Mouse (Mus musculus) B cell, adult (primary cell): ENCODE data around the gene E4f1. TPM values are rescaled to one million over a fixed set of nuclear protein-coding genes. Genes with fewer than 3 reads are reported as not detected.

Experiments used
- total RNA-seq: library from RNA; stranded (reverse); gene quantifications from 4 replicates; pipeline ENCODE4 v1.2.4, GENCODE M21; 2023; ENCODE audit not compliant: inconsistent age

E4f1 gene
- total RNA-seq: 58.4 to 75.5 TPM (median 64.9 TPM) in 4 replicates

DNA sequence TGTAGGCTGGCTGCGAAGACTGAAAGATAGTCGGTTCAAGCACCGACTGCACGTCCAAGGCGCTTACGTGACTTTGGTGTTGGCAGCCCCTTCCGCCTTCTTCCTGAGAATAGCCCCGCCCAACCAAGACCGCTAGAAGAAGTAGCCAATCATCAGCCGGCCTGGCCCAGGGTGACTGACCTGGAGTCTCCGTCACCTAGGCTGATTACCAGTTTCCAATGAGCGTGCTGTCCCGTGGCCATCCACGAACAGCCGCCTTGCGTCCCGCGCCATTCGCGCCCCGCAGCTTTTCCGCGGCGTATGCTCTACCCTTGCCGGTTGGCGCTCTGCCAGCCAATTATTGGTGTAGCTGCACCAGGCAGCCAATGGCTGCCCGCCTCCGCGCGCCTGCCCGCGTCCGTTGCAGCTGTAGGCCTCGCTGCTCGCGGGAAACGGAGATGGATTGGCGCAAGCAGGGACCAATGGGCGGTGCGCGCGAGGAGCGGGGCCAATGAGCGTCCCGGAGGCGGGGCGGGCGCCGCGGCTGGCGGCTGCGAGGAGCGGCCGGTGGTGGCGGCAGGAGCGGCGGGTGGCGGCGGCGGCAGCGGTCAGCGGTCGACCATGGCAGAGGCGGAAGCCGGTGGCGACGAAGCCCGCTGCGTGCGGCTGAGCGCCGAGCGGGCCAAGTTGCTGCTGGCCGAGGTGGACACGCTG, at the start of gene E4f1, which contains the start of gene Pgp:
Gene E4f1 (minus strand): TSS at position 404 of the 693 bp plus-strand sequence.
Gene Pgp (plus strand): TSS at position 483 of the 693 bp plus-strand sequence.

DNA sequence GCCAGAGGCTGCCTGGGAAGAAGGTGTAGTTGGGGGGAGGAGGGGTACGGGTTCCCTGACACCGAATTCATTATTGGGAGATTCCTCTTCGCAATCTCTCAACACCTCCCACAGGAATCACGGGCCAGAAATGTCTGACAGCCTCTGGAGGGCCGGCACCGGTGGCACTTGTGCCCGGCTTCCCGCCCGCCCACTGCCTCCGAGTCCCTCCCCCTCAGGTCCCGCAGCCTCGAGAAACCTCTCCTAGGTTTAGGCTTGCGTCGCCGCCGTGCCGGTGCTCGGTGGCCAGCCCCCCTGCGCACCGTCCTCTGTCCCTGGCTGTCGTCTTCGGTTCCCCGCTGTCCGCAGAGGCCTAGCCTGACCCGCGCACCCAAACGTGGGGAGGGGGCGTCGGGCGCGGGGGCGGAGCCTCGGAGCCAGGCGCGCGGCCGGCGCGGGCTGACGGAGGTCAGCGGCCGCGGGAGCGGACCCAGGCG, 18.1 kb upstream of the E4f1 start, which contains the start of gene Caskin1:
Gene Caskin1 (plus strand): TSS at position 416 of the 476 bp plus-strand sequence.

DNA sequence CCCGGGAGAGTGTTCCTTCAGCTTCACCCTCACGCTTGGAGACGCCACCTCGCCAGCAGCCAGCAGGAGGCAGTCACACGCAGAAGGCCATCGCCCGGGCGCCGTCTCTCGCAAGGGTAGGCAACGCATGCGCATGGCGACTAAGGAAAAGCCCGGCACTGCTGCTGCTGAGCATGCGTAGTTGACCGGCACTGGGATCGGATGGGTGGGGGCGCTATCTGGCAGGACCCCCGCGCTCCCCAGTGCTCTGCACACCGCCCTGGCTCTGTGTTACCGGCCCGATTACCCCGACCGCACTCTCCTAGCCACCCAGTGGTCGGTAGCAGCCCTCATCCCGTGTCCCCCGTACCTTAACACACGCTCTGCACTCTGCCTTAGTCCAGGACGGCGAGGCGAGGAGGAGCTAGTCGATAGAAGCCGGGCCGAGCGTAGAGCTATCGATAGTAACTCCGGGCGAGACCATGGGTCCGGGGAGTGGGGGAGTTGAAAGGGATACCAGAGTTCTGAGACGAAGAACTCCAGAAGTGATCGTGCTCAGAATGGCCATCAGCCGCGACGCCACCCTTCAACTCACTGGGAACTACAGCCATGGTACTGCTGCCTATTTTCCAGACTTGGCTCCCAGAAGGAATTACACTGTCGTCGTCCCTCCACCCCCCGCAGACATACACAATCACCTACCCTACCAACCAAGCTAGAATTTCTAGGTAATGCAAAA, 8.7 kb upstream of the E4f1 start, which contains the start of gene Mlst8:
Gene Mlst8 (minus strand): TSS at position 416 of the 718 bp plus-strand sequence.

GRCm38 (mm10) chr17:24473612-24474275, 3.6 kb upstream of the E4f1 start, which contains the start of gene Bricd5:
Bricd5 (plus strand) TSS chr17:24473884.

GRCm38 (mm10) chr17:24442632-24443155, 27.4 kb downstream of the E4f1 start, which contains the start of gene Dnase1l2:
Dnase1l2 (minus strand) TSS chr17:24443105.

DNA sequence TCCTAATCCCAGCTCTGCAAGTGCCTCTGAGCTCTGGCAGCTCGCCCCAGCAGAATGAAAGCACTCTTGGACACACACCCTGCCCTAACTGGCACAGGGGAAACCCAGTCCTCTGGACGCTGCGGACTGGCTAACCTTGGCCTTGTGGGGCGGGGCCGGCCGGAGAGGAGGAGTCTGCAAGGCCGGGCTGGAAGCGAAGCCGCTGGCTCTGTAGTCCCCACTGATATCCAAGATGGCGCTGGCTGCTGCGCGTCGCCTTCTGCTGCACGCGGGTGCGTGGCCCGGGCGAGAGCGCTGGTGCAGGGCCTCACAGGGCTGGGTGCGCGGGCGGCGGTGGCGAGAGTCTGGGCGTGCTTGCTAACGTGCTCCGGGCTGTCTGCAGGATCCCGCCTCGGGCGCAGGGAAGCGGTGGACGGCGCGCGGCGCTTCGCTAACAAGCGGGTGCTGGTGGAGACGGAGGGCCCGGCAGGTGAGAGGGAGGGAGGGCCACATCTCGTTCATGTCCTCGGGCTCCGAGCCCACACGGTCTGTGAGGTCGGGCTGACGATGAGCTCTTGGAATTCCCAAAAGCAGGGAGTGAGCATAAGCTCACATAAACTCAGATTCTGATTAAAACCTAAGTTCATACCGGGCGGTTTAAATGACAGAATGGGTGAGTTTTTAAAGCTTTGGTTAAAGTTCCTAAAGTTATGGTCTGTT, 43.5 kb downstream of the E4f1 start, which contains the start of gene Eci1:
Gene Eci1 (plus strand): TSS at position 171 of the 699 bp plus-strand sequence.

DNA sequence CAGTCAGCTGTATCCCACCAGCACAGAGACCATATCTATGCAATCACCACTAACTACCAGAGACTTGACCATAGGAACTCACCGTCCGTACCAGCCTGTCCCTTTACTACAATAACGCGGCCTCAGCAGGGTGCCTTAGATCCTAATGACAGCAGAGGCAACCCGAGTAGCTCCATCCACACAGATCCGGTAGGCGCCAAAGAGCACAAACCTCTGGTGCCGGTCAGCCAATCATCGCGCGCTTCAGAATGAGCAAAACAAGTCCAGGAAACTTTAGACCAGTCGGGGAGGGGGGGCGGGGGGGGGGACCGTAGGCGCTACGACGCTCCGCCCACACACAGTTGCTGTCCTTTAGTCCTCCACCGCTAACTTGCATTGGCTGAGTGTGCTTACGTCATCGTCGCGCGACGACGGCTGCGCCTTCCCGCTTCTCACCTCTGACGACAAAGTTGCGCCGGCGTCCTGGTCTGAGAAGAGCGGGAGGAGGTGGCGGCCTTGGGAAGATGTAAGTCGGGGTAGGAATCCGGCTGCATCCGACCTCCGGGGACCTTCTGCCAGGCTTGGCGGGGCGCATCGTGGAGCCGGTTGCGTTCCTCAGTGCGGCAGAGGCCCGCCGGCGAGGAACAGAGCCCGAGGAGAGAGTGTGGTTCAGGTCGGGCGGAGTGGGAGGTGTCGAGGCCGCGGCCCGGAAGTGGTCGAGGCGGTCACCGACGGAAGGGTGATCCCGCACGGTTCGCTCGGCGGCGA, 55.7 kb downstream of the E4f1 start, which contains the start of gene Rnps1:
Gene Rnps1 (plus strand): TSS at position 336 of the 747 bp plus-strand sequence.

Other genes with a start within 250 kb of the E4f1 start
- gene Tedc2, start 249.5 kb downstream of the E4f1 start, total RNA-seq: 7.8 to 10.4 TPM (median 9.1 TPM) in 4 replicates
- gene Ccnf, start 218.8 kb downstream of the E4f1 start, total RNA-seq: 8.9 to 15.0 TPM (median 12.2 TPM) in 4 replicates
- 0.09 to 0.30 TPM (median 0.14 TPM) in 4 replicates for gene Abca17, start 119.2 kb downstream of the E4f1 start, total RNA-seq
- gene Abca3, start 118.4 kb downstream of the E4f1 start, total RNA-seq: 50.7 to 55.1 TPM (median 52.7 TPM) in 4 replicates
- gene Rnps1, start 55.7 kb downstream of the E4f1 start, total RNA-seq: 154 to 168 TPM (median 161 TPM) in 4 replicates
- gene Eci1, start 43.7 kb downstream of the E4f1 start, total RNA-seq: 22.7 to 27.4 TPM (median 27.0 TPM) in 4 replicates
- gene Dnase1l2, start 27.2 kb downstream of the E4f1 start, total RNA-seq: 3.5 to 8.3 TPM (median 5.4 TPM) in 4 replicates
- gene Pgp, start 79 bp upstream of the E4f1 start, total RNA-seq: 17.0 to 19.8 TPM (median 18.8 TPM) in 4 replicates
- gene Bricd5, start 3.6 kb upstream of the E4f1 start, total RNA-seq: 0.71 to 1.2 TPM (median 0.95 TPM) in 4 replicates
- 18.2 to 22.4 TPM (median 20.5 TPM) in 4 replicates for gene Mlst8, start 8.8 kb upstream of the E4f1 start, total RNA-seq
- not detected in 4 replicates for gene Caskin1, start 18.3 kb upstream of the E4f1 start, total RNA-seq
- gene Traf7, start 57.6 kb upstream of the E4f1 start, total RNA-seq: 201 to 215 TPM (median 211 TPM) in 4 replicates
- gene Rab26, start 63.9 kb upstream of the E4f1 start, total RNA-seq: 1.0 to 1.9 TPM (median 1.2 TPM) in 4 replicates
- 71.1 to 75.5 TPM (median 72.5 TPM) in 4 replicates for gene Pkd1, start 79.5 kb upstream of the E4f1 start, total RNA-seq
- gene Tsc2, start 162.3 kb upstream of the E4f1 start, total RNA-seq: 84.9 to 110 TPM (median 98.3 TPM) in 4 replicates
- 2.8 to 11.3 TPM (median 4.9 TPM) in 4 replicates for gene Nthl1, start 162.4 kb upstream of the E4f1 start, total RNA-seq
- 0.48 to 0.51 TPM in 2 of 4 replicates, not detected in the others for gene Slc9a3r2, start 180.0 kb upstream of the E4f1 start, total RNA-seq
- gene Npw, start 188.1 kb upstream of the E4f1 start, total RNA-seq: not detected in 4 replicates
- 52.7 to 59.6 TPM (median 57.9 TPM) in 4 replicates for gene Zfp598, start 199.4 kb upstream of the E4f1 start, total RNA-seq
- gene Syngr3, start 219.6 kb upstream of the E4f1 start, total RNA-seq: not detected in 4 replicates
- 16.9 to 18.7 TPM (median 18.1 TPM) in 4 replicates for gene Gfer, start 225.8 kb upstream of the E4f1 start, total RNA-seq
- 7.7 to 11.6 TPM (median 8.4 TPM) in 4 replicates for gene Noxo1, start 225.9 kb upstream of the E4f1 start, total RNA-seq
- 31.4 to 36.1 TPM (median 33.4 TPM) in 4 replicates for gene Tbl3, start 237.3 kb upstream of the E4f1 start, total RNA-seq
- gene Rnf151, start 247.8 kb upstream of the E4f1 start, total RNA-seq: 0.78 TPM in 1 of 4 replicates, not detected in the others
- gene Rps2, start 247.8 kb upstream of the E4f1 start, total RNA-seq: 1,210 to 1,288 TPM (median 1,234 TPM) in 4 replicates